Mouse (Mus musculus) CD4-positive, CD25-positive, alpha-beta regulatory T cell (primary cell): ENCODE measurements around the gene Nlrp4f. TPM values are rescaled to one million over a fixed set of nuclear protein-coding genes. Genes with fewer than 3 reads are reported as not detected.

Source experiments
- polyA plus RNA-seq: library from polyadenylated mRNA; unstranded; fragments of 100-300 nt; shearing (Covaris generic); gene quantifications from one replicate; pipeline ENCODE4 v1.2.1, GENCODE M21; 2017

Nlrp4f gene
- not detected for polyA plus RNA-seq

DNA sequence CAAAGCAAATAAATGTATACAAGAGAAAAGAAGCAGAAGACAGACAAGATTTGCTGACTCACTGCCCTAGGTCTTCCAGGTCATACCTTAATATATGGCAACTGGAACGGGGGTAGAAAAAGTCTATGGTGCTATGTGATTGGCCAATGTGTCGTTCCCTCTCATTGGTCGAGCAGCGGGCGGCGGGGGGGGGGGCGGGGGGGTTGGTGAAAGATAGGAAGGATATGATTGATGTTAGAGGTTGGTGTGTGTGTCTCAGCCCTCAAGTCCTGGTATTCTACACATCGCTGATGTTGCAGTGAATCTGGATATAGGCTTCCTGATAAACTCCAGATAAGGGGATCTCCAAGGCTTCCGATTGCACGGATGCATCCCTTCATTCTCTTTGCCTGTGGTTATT is at the start of gene Nlrp4f:
Gene Nlrp4f, minus strand, starts transcription at position 101 of the 400 bp plus-strand sequence.

DNA sequence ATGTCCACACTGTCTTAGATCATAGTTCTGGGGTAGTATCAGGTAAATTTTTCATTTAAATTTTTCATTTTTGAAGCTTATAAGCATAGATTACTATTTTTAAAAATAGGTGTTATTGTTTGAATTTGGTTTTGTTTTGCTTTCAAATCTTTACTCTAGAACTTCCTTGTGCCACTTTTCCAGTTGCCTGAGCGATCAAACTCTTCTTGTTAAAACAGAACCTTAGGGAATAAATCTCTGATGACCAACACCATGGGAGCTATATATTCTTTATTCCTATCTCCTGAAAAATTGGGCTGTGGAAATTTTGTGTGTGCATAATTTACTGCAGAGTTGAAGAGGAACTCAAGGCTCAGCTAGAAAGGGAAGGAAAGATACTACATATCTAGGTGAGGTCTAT is 55.8 kb downstream of the Nlrp4f start, which contains the start of gene Olfr466:
Gene Olfr466, plus strand, starts transcription at position 301 of the 400 bp plus-strand sequence.

DNA sequence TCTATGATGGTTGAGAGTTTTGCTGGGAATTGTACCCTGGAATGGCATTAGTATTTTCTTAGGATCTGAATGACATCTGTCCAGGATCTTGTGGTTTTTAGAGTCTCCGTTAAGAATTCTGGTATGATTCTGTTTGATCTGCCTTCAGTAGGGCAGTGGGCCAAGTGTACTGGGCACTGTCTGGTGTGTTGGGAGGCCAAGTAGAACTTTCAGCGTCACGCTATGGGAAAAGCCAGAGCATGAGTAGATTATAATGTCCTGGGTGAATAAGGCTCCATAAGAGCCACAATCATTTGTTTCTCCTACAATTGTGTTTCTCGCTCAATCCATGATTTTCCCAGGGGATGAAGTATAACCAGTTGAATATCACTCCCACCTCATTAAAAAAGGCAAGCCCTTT is 68.0 kb downstream of the Nlrp4f start, which contains the start of gene Olfr465-ps1:
Gene Olfr465-ps1, plus strand, starts transcription at position 301 of the 400 bp plus-strand sequence.

Other genes starting within 250 kb of the Nlrp4f start
- gene Spata31d1c, start 172.9 kb downstream of the Nlrp4f start, polyA plus RNA-seq = not detected
- not detected for gene Prss47, start 153.2 kb downstream of the Nlrp4f start, polyA plus RNA-seq
- gene Mfsd14b, start 93.0 kb downstream of the Nlrp4f start, polyA plus RNA-seq = 58.4 TPM
- gene Olfr465-ps1, start 67.9 kb downstream of the Nlrp4f start, polyA plus RNA-seq = not detected
- 0.08 TPM for gene Olfr466, start 55.7 kb downstream of the Nlrp4f start, polyA plus RNA-seq
- gene Gm10775, start 53.6 kb upstream of the Nlrp4f start, polyA plus RNA-seq = not detected
- 14.8 TPM for gene Zfp369, start 72.8 kb upstream of the Nlrp4f start, polyA plus RNA-seq